Mouse (Mus musculus) embryonic facial prominence, embryonic 15.5 days (tissue): ENCODE measurements at regions not wholly inside any gene's neighbourhood (a gene's known extent, or its start where the extent isn't known, plus 50 kb on each side); places are given as distances from the start of the nearest gene placed in this dataset.

ENCODE experiments used
- ATAC-seq: fragments of 200-750 bp; cut with Nextera tagmentation; 2 replicates; pipeline ENCODE4 v1.8.0; 2017; ENCODE audit warnings: low read depth, moderate TSS enrichment; ENCODE audit not compliant: insufficient number of reproducible peaks, low FRiP score, low TSS enrichment
- H3K27ac ChIP-seq: fragments of 300-500 bp; sonication (generic); replicated peaks from 2 replicates; pipeline ENCODE4 v1.5.1; 2015; ENCODE audit warnings: mild to moderate bottlenecking, inconsistent platforms
- H3K27me3 ChIP-seq: fragments of 300-500 bp; sonication (generic); 2 replicates; pipeline ENCODE4 v1.6.1; 2015; ENCODE audit warnings: inconsistent platforms
- H3K36me3 ChIP-seq: fragments of 300-500 bp; sonication (generic); 2 replicates; pipeline ENCODE4 v1.6.1; 2015; ENCODE audit warnings: mild to moderate bottlenecking, inconsistent platforms
- H3K4me1 ChIP-seq: fragments of 300-500 bp; sonication (generic); 2 replicates; pipeline ENCODE4 v1.6.1; 2015; ENCODE audit warnings: inconsistent platforms
- H3K4me2 ChIP-seq: fragments of 300-500 bp; sonication (generic); replicated peaks from 2 replicates; pipeline ENCODE4 v1.6.1; 2015; ENCODE audit warnings: mild to moderate bottlenecking, inconsistent platforms
- H3K4me3 ChIP-seq: fragments of 300-500 bp; sonication (generic); replicated peaks from 2 replicates; pipeline ENCODE4 v1.5.1; 2015; ENCODE audit warnings: mild to moderate bottlenecking, inconsistent platforms
- H3K9ac ChIP-seq: fragments of 300-500 bp; sonication (generic); 2 replicates; pipeline ENCODE4 v1.6.1; 2015; ENCODE audit warnings: inconsistent platforms
- H3K9me3 ChIP-seq: fragments of 300-500 bp; sonication (generic); replicated peaks from 2 replicates; pipeline ENCODE4 v1.6.1; 2016; ENCODE audit warnings: inconsistent platforms
- WGBS: fragments of 180-500 bp; shearing (Covaris S2); methylation state at CpG from one replicate; pipeline ENCODE4 v1.1.7; 2015; 5-methylcytosine and 5-hydroxymethylcytosine counted together

DNA sequence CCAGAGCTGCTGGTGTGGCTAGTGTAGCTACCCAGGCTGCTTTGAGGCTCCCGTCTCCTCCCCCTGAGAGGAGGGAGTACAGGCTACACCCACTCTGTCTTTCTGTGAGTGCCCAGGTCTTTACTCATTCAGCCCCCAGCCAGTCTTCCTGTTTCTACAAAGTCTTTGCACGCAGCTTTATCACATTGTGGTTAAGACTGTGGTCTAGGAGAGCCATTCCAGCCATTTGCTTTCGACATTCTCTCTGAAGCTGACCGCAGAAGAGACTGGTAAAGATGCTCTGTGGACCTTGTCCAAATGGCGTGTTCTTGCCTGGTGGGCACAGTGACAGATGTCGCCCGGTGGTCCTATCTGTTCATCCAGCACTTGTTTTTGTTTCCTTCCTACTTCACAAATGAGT is 62.0 kb downstream of the Tpra1 start:
- ATAC-seq: no peak

DNA sequence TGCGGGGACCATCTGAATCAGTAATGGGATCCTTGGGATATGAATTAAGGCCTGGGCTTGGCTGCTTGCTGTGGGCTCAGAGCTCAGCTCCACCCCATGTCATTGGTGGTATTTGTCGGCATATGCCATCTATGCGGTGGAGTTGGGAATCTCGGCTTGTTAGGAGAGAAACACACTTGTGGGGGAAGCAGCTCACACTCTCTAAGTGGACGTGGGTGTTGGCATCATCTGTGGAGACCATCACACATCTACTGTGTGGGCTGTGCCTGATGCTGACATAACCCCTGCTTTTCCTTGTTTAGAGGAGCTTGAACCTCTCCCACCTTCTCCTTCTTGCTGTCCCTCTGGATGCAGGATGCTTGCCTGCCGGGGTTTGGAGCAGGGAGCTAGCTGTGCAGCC is 62.9 kb downstream of the Tpra1 start:
- no peaks in the 10 kb centered on the region for H3K36me3 ChIP-seq
- no peak overlapping the region for H3K9ac ChIP-seq
- no peak for ATAC-seq
- 76% methylated on average over 6 of the region's 6 CpGs for WGBS
- no peaks in the 10 kb centered on the region for H3K9me3 ChIP-seq
- no peak overlapping the region for H3K4me3 ChIP-seq
- H3K27me3 ChIP-seq: no peaks in the 10 kb centered on the region; the same call in 1 of the 2 replicates
- no peak overlapping the region for H3K4me2 ChIP-seq
- peaks cover 19% of the 10 kb centered on the region for H3K4me1 ChIP-seq
- H3K27ac ChIP-seq: no peak overlapping the region

More for the DNA sequence above, 62.0 kb downstream of the Tpra1 start:
- 75% methylated on average over 7 of the region's 7 CpGs for WGBS
- Histone ChIP-seq H3K36me3 (no peaks in the 10 kb centered on the region), H3K9ac (no peak overlapping the region), H3K27ac (no peak overlapping the region), H3K4me1 (peaks cover 21% of the 10 kb centered on the region), H3K4me2 (no peak overlapping the region), H3K4me3 (no peak overlapping the region), H3K9me3 (no peaks in the 10 kb centered on the region), H3K27me3 (no peaks in the 10 kb centered on the region; the same call in 1 of the 2 replicates)

DNA sequence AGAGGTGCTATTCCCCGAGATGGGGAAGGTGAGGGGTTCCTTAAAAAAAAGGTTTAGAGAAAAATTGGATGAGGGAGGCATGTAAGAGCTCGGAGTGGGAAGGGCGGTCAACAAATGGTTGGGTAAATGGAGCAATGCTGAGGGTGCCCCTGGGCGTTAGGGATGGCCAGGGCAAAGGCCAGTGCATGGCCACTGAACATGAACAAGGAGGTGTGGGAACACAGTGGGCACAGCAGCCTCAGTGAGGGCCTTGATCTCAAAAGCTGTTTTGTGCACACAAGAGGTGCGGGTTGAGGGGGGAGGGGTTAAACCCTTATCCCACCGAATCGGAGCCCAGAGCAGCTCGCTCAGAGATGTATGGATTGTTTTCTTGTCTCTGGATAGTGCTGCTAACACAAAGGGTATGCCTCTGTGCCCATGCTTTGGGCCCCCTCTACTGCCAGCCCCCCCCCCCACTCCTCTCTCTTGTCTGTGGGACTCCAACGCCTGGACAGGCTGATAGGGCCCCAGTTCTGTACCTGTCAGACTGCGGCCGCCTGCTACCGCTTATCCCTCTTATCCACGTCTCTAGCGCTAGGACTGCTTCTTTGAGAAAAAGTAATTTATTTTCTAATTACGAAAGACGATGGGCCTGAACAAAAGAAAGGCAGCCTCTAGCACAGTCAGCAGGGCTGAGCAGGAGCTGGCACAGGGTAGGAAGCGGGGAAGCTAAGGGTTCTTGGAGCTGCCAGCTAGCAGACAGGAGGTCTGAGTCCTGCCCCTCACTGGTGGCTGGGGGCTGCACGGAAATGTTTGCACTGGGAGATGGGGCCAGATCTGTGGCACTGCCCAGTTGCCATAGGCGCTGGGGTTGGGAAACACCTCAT is 63.5 kb downstream of the Tpra1 start:
- 54% methylated on average over 19 of the region's 19 CpGs for WGBS
- Histone ChIP-seq H3K36me3 (no peaks in the 10 kb centered on the region), H3K4me1 (peaks cover 12% of the 10 kb centered on the region), H3K4me2 (no peak overlapping the region), H3K4me3 (no peak overlapping the region), H3K9ac (no peak overlapping the region), H3K27ac (no peak overlapping the region), H3K27me3 (no peaks in the 10 kb centered on the region; the same call in 1 of the 2 replicates), H3K9me3 (no peaks in the 10 kb centered on the region)
- ATAC-seq: no peak

DNA sequence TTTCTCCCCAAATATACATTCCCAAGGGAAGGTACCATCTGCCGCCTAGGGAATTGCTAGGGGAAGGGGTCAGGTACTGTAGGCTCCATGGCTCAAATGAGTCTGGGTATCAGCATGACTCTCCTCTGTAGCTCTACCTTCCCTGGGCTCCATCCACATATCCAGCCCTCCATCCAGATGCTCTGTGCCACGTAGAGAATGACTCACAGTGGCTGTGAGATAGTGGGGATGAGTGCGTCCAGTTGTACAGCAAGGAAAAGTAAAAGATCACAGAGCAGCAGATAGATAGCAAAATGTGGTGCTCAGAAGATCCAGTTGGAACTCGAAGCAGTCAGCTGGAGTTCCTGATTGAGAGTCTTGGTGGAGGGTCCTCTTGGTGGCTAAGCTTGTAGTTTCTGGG is 64.5 kb downstream of the Tpra1 start:
- 0 out of 2 replicates have a peak, but pooled peaks cover 3% of the 10 kb centered on the region for H3K4me1 ChIP-seq
- H3K27me3 ChIP-seq: no peaks in the 10 kb centered on the region; the same call in 1 of the 2 replicates
- no peaks in the 10 kb centered on the region for H3K36me3 ChIP-seq
- H3K9me3 ChIP-seq: no peaks in the 10 kb centered on the region
- WGBS: 79% methylated on average over 4 of the region's 4 CpGs
- H3K27ac ChIP-seq: no peak overlapping the region
- no peak overlapping the region for H3K4me2 ChIP-seq
- H3K9ac ChIP-seq: no peak overlapping the region
- no peak overlapping the region for H3K4me3 ChIP-seq
- ATAC-seq: no peak

DNA sequence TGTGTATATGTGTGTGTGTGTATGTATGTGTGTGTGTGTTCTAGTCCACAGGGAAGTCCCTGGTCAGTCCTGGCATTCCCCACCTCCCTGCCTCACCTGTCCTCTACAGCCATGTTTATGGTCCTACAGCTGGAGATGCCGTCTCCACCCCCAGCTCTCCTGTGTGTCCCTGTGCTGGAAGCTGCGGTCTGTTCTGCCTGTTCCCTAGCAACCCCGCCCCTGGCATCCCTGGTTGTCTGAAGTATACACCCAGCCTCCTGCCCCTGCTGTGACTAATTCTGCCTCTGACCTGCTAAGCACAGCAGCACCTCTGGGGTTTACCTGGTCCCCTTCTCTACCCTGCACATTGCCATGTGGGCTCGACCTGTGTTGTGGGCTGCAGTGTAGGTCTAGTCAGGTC is 66.8 kb downstream of the Tpra1 start:
- no peak overlapping the region for H3K4me2 ChIP-seq
- H3K27me3 ChIP-seq: no peaks in the 10 kb centered on the region; the same call in 1 of the 2 replicates
- WGBS: 53% methylated on average over 4 of the region's 4 CpGs
- H3K9ac ChIP-seq: no peak overlapping the region
- no peak overlapping the region for H3K27ac ChIP-seq
- H3K4me3 ChIP-seq: no peak overlapping the region
- 0 out of 2 replicates have a peak, but pooled peaks have one; percentile 1 for ATAC-seq
- H3K9me3 ChIP-seq: no peaks in the 10 kb centered on the region
- no peaks in the 10 kb centered on the region for H3K36me3 ChIP-seq
- 0 out of 2 replicates have a peak, but pooled peaks cover 3% of the 10 kb centered on the region for H3K4me1 ChIP-seq

DNA sequence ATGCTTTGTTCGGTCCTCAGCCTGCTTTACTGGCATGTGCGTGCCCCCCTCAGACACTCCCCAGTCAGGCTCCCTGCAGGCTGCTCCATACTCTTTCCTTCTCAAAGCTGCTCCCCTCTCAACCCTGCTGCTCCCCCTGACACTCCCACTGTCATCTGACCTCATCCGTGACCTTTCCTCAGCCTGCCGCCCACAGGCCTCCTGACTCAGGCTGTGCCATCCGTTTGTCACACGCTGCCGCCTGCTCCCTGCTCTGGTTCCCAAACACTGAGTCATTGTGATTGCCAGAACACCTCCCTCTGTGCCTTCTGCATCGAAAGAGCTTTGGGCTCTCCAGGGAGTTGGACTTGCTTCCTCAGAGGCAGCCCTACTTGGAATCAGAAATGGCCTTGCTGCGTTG is 69.7 kb downstream of the Tpra1 start:
- WGBS: 25% methylated on average over 9 of the region's 9 CpGs
- Histone ChIP-seq H3K4me1 (0 out of 2 replicates have a peak, but pooled peaks cover 3% of the 10 kb centered on the region), H3K36me3 (no peaks in the 10 kb centered on the region), H3K27ac (no peak overlapping the region), H3K9me3 (no peaks in the 10 kb centered on the region), H3K9ac (no peak overlapping the region), H3K4me2 (no peak overlapping the region), H3K4me3 (no peak overlapping the region), H3K27me3 (no peaks in the 10 kb centered on the region; the same call in 1 of the 2 replicates)
- no peak for ATAC-seq

DNA sequence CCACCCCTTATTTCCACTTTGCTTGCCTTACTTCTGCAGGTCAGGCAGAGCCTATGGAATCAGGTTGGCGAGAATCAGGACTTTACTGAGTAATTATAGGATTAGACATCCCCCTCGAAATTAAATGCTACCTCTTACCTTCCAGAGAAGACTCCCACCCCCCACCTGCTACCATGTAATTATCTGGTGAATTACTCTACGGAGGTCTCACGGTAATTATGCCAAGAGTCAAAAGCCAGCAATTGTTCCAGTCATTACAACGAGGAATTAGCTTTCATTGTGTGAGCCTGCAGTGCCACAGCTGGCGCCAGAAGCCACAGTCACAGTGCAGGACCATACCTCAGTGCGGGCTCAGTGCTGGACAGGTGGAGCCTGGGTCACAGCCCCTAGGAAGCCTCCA is 72.4 kb downstream of the Tpra1 start:
- H3K4me3 ChIP-seq: no peak overlapping the region
- H3K36me3 ChIP-seq: no peaks in the 10 kb centered on the region
- no peak overlapping the region for H3K27ac ChIP-seq
- no peak for ATAC-seq
- H3K9ac ChIP-seq: no peak overlapping the region
- H3K27me3 ChIP-seq: peaks cover 3% of the 10 kb centered on the region; the same call in 1 of the 2 replicates
- no peak overlapping the region for H3K4me2 ChIP-seq
- no peaks in the 10 kb centered on the region for H3K4me1 ChIP-seq
- no peaks in the 10 kb centered on the region for H3K9me3 ChIP-seq
- 9% methylated on average over 7 of the region's 7 CpGs for WGBS

DNA sequence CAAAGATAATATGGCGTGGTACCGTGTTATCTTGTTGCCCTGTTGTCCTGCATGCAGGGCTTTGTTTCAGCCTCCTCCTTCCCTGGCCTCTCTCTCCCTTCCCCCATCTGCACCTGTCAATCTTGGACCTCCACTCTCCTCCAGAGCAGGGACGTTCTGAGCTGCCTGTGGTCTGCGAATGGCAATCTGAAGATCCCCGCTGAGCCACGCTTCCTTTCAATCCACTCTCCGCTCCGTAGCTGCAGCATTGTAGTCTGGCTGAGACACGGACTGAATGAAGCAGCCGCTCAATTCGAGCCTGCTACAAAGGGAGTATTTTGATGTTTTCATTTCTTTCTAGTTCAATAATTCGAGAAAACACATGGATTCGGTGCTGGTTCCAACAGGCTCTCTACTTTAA is 74.5 kb downstream of the Tpra1 start:
- no peak overlapping the region for H3K4me3 ChIP-seq
- H3K9me3 ChIP-seq: no peaks in the 10 kb centered on the region
- ATAC-seq: no peak
- H3K9ac ChIP-seq: no peak overlapping the region
- H3K27ac ChIP-seq: no peak overlapping the region
- H3K4me1 ChIP-seq: peaks cover 5% of the 10 kb centered on the region; the same call in 1 of the 2 replicates
- H3K36me3 ChIP-seq: no peaks in the 10 kb centered on the region
- H3K4me2 ChIP-seq: no peak overlapping the region
- H3K27me3 ChIP-seq: peaks cover 3% of the 10 kb centered on the region; the same call in 1 of the 2 replicates
- 7% methylated on average over 13 of the region's 13 CpGs for WGBS

DNA sequence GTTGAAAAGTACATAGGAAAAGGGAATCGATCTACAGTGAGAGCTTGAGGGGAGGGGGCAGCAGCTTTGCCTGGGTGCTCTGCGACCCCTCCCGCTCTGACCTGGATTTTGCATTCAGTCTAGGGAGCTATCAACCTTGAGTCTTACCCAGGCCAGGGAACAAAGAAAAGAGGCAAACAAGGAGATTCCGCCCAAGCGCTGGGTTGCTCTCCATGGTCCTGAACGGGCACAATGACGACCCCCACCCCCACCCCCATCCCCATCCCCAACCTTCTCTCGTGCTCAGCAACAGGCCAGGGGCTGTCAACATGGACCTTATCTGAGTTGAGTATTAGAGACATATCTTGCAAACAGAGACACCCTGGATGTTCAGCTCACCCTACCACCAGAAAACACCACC is 74.9 kb downstream of the Tpra1 start:
- Histone ChIP-seq H3K4me1 (peaks cover 5% of the 10 kb centered on the region; the same call in 1 of the 2 replicates), H3K36me3 (no peaks in the 10 kb centered on the region), H3K9me3 (no peaks in the 10 kb centered on the region), H3K4me3 (no peak overlapping the region), H3K27me3 (peaks cover 3% of the 10 kb centered on the region; the same call in 1 of the 2 replicates), H3K27ac (no peak overlapping the region), H3K4me2 (no peak overlapping the region), H3K9ac (no peak overlapping the region)
- 1% methylated on average over 8 of the region's 8 CpGs for WGBS
- no peak for ATAC-seq

DNA sequence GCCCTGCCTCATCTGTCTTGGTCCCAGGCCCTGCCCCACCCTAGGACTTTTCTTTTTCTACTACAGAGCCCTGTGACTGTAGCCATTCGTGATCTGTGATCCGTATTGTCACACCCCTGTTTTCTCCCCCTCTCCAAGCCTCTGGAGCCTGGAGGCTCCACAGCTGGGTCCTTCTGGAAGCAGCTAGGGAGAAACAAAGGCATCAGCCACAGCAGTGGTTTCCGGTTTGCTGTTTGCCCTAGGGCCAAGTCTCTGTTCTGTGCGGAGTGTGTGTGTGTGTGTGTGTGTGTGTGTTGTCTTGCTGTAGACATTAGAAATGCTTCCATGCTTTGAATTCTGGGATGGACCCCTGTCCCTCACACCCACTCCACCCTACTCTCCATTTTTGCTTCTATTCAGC is 76.9 kb downstream of the Tpra1 start:
- no peak for ATAC-seq
- Histone ChIP-seq H3K9ac (no peak overlapping the region), H3K4me1 (peaks cover 5% of the 10 kb centered on the region; the same call in 1 of the 2 replicates), H3K4me3 (no peak overlapping the region), H3K27me3 (peaks cover 3% of the 10 kb centered on the region; the same call in 1 of the 2 replicates), H3K36me3 (no peaks in the 10 kb centered on the region), H3K27ac (no peak overlapping the region), H3K4me2 (no peak overlapping the region), H3K9me3 (no peaks in the 10 kb centered on the region)
- WGBS: 16% methylated on average over 4 of the region's 4 CpGs

DNA sequence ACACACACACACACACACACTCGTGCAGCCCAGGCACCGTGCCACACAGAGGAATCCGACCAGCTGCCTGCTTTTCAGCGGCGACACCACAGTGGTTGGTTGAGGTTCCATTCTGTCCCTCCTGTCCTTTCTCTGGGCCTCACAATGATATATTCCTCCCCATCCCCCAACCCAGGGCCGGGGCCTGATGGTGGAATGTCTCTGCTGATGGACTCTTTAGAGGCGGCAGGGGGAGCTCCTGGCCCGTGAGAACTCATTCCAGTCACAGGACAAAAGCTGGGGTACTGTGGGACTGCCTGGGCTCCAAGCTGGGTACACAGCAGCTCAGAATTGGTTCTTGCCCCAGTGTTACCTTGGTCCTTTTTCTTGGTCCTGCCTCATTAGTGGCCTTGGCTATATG is 78.1 kb downstream of the Tpra1 start:
- H3K9me3 ChIP-seq: no peaks in the 10 kb centered on the region
- no peaks in the 10 kb centered on the region for H3K36me3 ChIP-seq
- no peak overlapping the region for H3K4me3 ChIP-seq
- H3K27ac ChIP-seq: no peak overlapping the region
- WGBS: 3% methylated on average over 8 of the region's 8 CpGs
- peaks cover 7% of the 10 kb centered on the region; the same call in 1 of the 2 replicates for H3K4me1 ChIP-seq
- H3K27me3 ChIP-seq: peaks cover 3% of the 10 kb centered on the region; the same call in 1 of the 2 replicates
- no peak overlapping the region for H3K9ac ChIP-seq
- ATAC-seq: no peak
- no peak overlapping the region for H3K4me2 ChIP-seq
